Mouse (Mus musculus): ENCODE measurements at regions not wholly inside any gene's neighbourhood (a gene's known extent, or its start where the extent isn't known, plus 50 kb on each side); places are given as distances from the start of the nearest gene placed in this dataset.

- no peak overlapping the region for H3K4me2 ChIP-seq (ENCODE audit: low read depth)
- whole genome bisulfite sequencing (ENCODE audit: insufficient replicate concordance), result 65% methylated on average over 4 of the region's 4 CpGs
- H3K27ac ChIP-seq, result no peak overlapping the region
- no peaks in the 10 kb centered on the region for H3K36me3 ChIP-seq (replicated peaks; ENCODE audit: control insufficient read depth, insufficient read depth, low read depth)
- H3K4me1 ChIP-seq (replicated peaks; ENCODE audit: control insufficient read depth in 2 of 2, insufficient read depth in 2 of 2, low read length in 1 of 2), result no peaks in the 10 kb centered on the region
- no peaks in the 10 kb centered on the region for H3K9me3 ChIP-seq (ENCODE audit: control insufficient read depth, low read length)
- DNase-seq (ENCODE audit: low read depth in 3 of 3, low spot score in 3 of 3), result no peak
- H3K9ac ChIP-seq (replicated peaks), result no peak overlapping the region
- no peaks in the 10 kb centered on the region for H3K27me3 ChIP-seq (ENCODE audit: control insufficient read depth, insufficient read depth, low read length)
- no peak for ATAC-seq (ENCODE audit: insufficient read depth)
- TF ChIP-seq EP300 (IDR thresholded peaks at IDR 0.05; ENCODE audit: low read depth) (no peak), CTCF (IDR thresholded peaks at IDR 0.05; ENCODE audit: low read depth) (no peak)
- H3K4me3 ChIP-seq (ENCODE audit: insufficient read depth in 1 of 2, low read depth in 2 of 2, low read length in 2 of 2), result no peak overlapping the region
Measured at GRCm38 (mm10) chr10:37636421-37636820, 497.7 kb upstream of the Marcks start.

DNA sequence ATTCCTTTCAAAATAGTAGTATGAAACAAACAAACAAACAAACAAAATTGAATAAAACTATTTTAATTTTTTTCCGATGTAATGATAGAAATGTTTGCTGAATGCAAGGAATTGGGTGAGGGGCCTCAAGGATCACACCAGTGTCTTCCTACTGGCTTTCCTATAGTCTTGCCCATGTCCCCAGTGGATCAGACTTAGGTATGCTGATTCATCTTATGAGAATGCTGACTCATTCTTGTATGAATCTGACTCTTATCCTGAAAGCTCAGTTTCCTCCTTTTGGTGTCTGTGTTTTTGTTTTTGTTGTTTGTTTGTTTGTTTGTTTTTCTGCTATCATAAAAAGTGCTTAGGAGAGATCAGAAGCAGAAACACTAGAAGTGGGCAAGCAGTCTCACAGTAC, 491.7 kb upstream of the Marcks start:
- DNase-seq (ENCODE audit: low read depth in 3 of 3, low spot score in 3 of 3) (no peak), ATAC-seq (ENCODE audit: insufficient read depth) (no peak)
- H3K9me3 ChIP-seq (ENCODE audit: control insufficient read depth, low read length), result no peaks in the 10 kb centered on the region
- H3K4me1 ChIP-seq (replicated peaks; ENCODE audit: control insufficient read depth in 2 of 2, insufficient read depth in 2 of 2, low read length in 1 of 2), result no peaks in the 10 kb centered on the region
- 68% methylated on average over 1 of the region's 1 CpGs for WGBS (ENCODE audit: insufficient replicate concordance)
- no peak overlapping the region for H3K4me2 ChIP-seq (ENCODE audit: low read depth)
- no peaks in the 10 kb centered on the region for H3K36me3 ChIP-seq (replicated peaks; ENCODE audit: control insufficient read depth, insufficient read depth, low read depth)
- no peak overlapping the region for H3K27ac ChIP-seq
- TF ChIP-seq EP300 (IDR thresholded peaks at IDR 0.05; ENCODE audit: low read depth), result no peak
- TF ChIP-seq CTCF (IDR thresholded peaks at IDR 0.05; ENCODE audit: low read depth), result no peak
- no peak overlapping the region for H3K4me3 ChIP-seq (ENCODE audit: insufficient read depth in 1 of 2, low read depth in 2 of 2, low read length in 2 of 2)
- no peaks in the 10 kb centered on the region for H3K27me3 ChIP-seq (ENCODE audit: control insufficient read depth, insufficient read depth, low read length)
- H3K9ac ChIP-seq (replicated peaks), result no peak overlapping the region

GRCm38 (mm10) chr10:37627900-37628299, 489.2 kb upstream of the Marcks start:
- WGBS (ENCODE audit: insufficient replicate concordance), result 67% methylated on average over 3 of the region's 3 CpGs
- H3K4me1 ChIP-seq (replicated peaks; ENCODE audit: control insufficient read depth in 2 of 2, insufficient read depth in 2 of 2, low read length in 1 of 2), result no peaks in the 10 kb centered on the region
- no peak overlapping the region for H3K27ac ChIP-seq
- no peaks in the 10 kb centered on the region for H3K36me3 ChIP-seq (replicated peaks; ENCODE audit: control insufficient read depth, insufficient read depth, low read depth)
- ATAC-seq (ENCODE audit: insufficient read depth) (no peak), DNase-seq (ENCODE audit: low read depth in 3 of 3, low spot score in 3 of 3) (no peak)
- H3K9me3 ChIP-seq (ENCODE audit: control insufficient read depth, low read length), result no peaks in the 10 kb centered on the region
- TF ChIP-seq CTCF (IDR thresholded peaks at IDR 0.05; ENCODE audit: low read depth) (no peak), EP300 (IDR thresholded peaks at IDR 0.05; ENCODE audit: low read depth) (no peak)
- H3K4me3 ChIP-seq (ENCODE audit: insufficient read depth in 1 of 2, low read depth in 2 of 2, low read length in 2 of 2), result no peak overlapping the region
- H3K27me3 ChIP-seq (ENCODE audit: control insufficient read depth, insufficient read depth, low read length), result no peaks in the 10 kb centered on the region
- H3K4me2 ChIP-seq (ENCODE audit: low read depth), result no peak overlapping the region
- no peak overlapping the region for H3K9ac ChIP-seq (replicated peaks)

- no peak for ATAC-seq (ENCODE audit: insufficient read depth)
- WGBS (ENCODE audit: insufficient replicate concordance), result 49% methylated on average over 5 of the region's 5 CpGs
- no peaks in the 10 kb centered on the region for H3K36me3 ChIP-seq (replicated peaks; ENCODE audit: control insufficient read depth, insufficient read depth, low read depth)
- no peaks in the 10 kb centered on the region for H3K4me1 ChIP-seq (replicated peaks; ENCODE audit: control insufficient read depth in 2 of 2, insufficient read depth in 2 of 2, low read length in 1 of 2)
- no peaks in the 10 kb centered on the region for H3K27me3 ChIP-seq (ENCODE audit: control insufficient read depth, insufficient read depth, low read length)
- H3K27ac ChIP-seq, result no peak overlapping the region
- no peak for DNase-seq (ENCODE audit: low read depth in 3 of 3, low spot score in 3 of 3)
- TF ChIP-seq CTCF (IDR thresholded peaks at IDR 0.05; ENCODE audit: low read depth), result no peak
- no peak for TF ChIP-seq EP300 (IDR thresholded peaks at IDR 0.05; ENCODE audit: low read depth)
- no peak overlapping the region for H3K4me3 ChIP-seq (ENCODE audit: insufficient read depth in 1 of 2, low read depth in 2 of 2, low read length in 2 of 2)
- H3K9me3 ChIP-seq (ENCODE audit: control insufficient read depth, low read length), result no peaks in the 10 kb centered on the region
- no peak overlapping the region for H3K4me2 ChIP-seq (ENCODE audit: low read depth)
- H3K9ac ChIP-seq (replicated peaks), result no peak overlapping the region
Measured at GRCm38 (mm10) chr10:37626758-37627201, 488.1 kb upstream of the Marcks start.

DNA sequence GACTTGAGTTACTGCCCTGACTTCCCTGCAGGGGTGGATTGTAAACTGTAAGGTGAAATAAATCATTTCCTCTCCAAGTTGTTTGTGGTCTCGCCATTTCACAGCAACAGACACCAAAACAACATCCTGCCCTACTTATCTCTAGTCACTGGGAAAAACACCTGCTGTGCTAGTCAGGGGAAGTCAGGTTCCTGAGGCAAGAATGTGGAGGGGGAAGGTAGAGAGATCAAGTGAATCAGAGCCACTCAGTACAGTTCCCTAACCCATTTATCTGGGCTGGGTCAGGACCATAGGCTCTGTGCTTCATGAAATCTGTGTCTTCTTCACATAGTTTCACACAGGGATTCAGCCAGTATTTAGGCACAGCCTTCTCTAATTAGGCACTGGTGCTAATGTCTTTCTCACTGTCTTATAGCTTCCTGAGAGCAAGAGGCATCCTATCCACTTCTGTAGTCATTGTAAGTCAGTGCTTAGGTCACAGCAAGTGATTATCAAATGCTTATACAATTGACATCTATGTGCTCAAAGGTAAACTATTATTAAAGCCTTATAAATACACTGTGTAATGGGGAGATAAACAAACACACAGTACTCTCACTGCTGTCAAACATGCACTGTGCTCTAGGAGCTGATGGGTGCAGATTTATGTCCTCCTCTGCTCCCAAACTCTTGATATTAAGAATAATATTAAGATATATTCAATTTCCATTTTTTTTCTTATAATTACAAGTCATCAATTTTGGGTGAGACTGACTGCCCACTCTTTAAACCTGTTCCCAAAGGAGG, 487.4 kb upstream of the Marcks start:
- DNase-seq (ENCODE audit: low read depth in 3 of 3, low spot score in 3 of 3) (no peak), ATAC-seq (ENCODE audit: insufficient read depth) (no peak)
- TF ChIP-seq EP300 (IDR thresholded peaks at IDR 0.05; ENCODE audit: low read depth), result no peak
- no peak overlapping the region for H3K27ac ChIP-seq
- H3K4me2 ChIP-seq (ENCODE audit: low read depth), result no peak overlapping the region
- no peak overlapping the region for H3K9ac ChIP-seq (replicated peaks)
- WGBS (ENCODE audit: insufficient replicate concordance), result 8% methylated on average over 1 of the region's 1 CpGs
- H3K4me1 ChIP-seq (replicated peaks; ENCODE audit: control insufficient read depth in 2 of 2, insufficient read depth in 2 of 2, low read length in 1 of 2), result no peaks in the 10 kb centered on the region
- H3K9me3 ChIP-seq (ENCODE audit: control insufficient read depth, low read length), result no peaks in the 10 kb centered on the region
- no peaks in the 10 kb centered on the region for H3K36me3 ChIP-seq (replicated peaks; ENCODE audit: control insufficient read depth, insufficient read depth, low read depth)
- H3K4me3 ChIP-seq (ENCODE audit: insufficient read depth in 1 of 2, low read depth in 2 of 2, low read length in 2 of 2), result no peak overlapping the region
- no peaks in the 10 kb centered on the region for H3K27me3 ChIP-seq (ENCODE audit: control insufficient read depth, insufficient read depth, low read length)
